Mouse (Mus musculus) kidney, adult 8-10 months (tissue): ENCODE measurements around the gene Tmem80.

Source experiments
- DNase-seq, 2 experiments: peaks; one replicate each; pipeline ENCODE4 v3.0.0; 2022

The Tmem80 gene

DNA sequence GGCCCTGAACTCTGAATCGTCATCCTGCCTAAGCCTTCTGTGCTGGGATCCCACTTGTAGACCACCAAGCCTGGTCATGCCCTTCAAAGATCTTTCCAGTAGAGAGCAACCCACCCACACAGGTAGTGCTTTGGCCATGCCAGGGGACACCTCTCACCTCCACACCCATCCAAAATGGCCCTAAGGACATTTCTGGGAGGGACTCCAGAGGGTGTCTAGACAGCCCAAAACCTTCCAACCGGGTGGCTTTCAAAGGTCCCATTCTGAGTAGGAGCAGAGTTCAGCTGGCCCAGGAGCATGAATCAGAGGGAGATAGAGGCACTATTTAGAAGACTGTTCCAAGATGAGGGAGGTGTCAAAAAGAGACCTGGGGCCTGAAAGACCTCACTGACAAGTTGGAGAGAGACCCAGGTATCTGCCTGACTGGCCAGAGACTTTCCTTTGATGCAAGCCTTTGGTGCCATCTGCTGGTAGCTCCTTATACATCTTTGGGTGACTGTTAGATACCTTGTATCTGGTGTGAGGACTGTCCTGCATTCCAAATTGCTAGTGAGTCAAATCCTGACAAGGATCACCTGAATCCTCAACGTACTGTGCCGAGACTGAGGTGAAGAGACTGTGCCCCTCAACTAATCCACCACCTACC lies 35.7 kb downstream of the Tmem80 start:
- DNase-seq, result peak; percentile 66 to 82

DNA sequence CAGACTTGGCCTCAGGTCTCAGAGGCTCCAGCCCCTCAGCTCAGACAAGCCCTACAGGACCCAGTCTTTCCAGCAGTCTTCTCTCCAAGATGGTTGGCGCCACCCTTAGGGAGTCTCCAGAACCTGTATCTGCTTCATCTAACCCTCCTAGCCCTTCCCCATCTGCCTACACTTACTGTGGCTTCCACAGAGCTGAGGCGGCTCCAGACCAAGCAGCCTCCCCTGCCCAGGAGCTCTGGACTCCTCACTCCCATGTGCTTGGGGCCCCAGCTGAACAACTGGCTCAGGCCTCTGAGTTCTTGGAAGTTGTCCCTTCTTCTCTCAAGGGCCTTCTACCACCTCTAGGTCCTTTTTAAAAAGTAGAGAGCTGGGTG lies 36.2 kb downstream of the Tmem80 start:
- DNase-seq, result no peak

DNA sequence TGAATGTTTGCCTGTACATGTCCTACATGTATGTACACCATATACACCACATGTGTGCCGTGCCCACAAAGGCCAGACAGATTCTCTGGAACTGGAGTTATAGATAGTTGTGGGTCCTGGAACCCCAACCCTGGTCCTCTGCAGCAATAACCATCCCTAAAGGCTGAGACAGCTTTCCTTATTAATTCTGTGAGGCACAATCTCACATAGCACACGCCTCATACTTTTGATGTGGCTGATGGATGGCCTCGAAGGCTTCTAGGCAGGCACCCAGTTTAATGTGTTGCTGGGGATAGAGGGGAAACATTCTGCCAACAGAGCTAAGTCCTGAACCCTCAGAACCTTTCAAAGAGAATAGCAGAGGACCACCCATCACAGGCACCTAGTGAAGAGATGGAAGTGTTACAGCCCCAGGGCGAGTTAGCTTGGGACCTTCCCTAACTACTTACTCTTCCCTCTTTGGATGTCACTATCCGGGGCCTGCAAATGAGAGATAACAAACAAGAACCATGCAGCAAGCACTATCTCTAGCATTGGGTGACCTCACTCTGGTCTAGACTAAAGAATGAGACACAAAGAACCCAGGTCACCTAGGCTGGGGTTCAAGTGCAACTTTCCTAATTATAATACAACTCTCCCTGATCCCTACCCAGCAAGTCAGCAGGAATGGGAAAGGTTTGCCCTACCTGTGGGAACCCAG lies 37.0 kb downstream of the Tmem80 start:
- DNase-seq, result no peak

DNA sequence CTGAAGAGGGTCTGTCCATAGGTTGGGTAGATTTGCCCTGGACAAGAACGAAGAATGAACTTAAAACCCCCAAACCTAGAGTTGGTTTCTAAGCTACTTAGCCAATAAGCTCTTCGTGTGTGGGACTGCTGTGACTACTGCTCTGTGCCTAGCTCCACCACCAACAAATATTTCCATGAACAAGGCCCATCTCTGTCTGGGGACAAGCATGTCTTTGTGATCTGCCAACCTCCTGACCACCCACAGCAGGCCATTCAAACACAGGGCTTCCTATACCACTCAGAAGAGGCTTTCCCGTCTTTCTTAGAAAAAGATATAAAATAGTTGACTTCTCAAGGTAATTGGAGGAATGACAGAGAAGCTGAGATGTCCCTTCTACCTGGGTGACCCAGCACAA lies 37.5 kb downstream of the Tmem80 start:
- no peak for DNase-seq

DNA sequence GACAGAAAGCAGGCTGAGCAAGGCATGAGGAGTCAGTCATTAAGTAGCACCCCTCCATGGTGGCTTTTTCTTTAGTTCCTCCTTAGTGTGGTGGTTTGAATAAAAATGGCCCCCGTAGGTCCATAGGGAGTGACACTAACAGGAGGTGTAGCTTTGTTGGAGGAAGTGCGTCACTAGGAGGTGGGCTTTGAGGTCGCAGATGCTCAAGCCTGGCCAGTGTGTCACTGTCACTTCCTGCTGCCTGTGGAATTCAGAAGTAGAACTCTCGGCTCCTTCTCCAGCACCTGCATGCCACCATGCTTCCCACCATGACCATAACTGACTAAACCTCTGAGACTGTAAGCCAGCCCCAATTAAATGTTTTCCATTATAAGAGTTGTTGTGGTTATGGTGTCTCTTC lies 39.8 kb downstream of the Tmem80 start:
- no peak for DNase-seq

DNA sequence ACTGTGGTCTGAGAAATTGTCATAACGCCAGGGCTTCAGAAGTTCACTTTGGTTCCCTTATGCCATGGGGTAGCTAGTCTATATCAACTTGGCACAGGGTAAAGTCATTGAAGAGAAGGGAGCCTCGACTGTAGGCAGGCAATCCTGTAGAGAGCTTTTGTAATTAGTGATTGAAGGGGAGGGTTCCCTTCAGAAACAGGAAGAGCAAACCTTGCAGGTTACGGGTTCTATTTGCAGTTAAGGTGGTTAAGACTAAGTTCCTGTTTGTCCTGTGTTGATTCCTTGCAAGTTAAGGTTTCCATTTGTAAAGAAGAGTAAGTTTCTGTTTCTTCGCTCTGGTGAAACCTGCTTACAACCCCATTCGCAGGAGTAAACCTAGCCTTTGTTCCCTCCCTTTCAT lies 42.4 kb downstream of the Tmem80 start:
- DNase-seq, result no peak

DNA sequence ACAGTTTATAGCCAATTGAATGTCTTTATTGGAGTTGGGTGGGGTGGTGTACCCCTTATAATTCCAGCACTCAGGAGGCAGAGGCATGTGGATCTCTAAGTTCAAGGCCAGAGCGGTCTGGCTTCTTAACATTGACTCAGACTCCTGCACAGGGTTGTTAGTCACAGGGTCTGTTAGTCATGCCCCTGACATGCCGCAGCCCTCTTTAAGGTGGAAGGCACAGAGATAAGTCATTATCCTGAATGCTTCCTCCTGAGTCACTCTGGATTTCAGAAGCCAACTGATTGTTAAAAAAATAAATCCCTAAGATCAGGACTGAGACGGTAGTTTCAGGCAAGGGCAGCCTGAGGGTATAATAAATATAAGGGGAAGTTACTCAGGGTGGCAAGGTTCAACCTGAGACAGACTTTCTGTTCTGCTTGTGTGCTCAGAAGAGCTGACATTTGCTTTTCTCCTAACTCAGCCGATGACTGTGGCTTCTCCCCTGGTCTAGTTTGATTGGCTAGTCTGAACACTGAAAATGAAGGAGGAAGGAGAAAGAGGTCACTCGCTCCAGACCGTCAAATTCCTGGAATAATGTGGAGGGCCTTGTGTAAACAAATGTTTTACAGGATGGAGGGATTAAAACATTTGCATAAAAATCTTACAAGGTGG lies 44.5 kb downstream of the Tmem80 start:
- no peak for DNase-seq

DNA sequence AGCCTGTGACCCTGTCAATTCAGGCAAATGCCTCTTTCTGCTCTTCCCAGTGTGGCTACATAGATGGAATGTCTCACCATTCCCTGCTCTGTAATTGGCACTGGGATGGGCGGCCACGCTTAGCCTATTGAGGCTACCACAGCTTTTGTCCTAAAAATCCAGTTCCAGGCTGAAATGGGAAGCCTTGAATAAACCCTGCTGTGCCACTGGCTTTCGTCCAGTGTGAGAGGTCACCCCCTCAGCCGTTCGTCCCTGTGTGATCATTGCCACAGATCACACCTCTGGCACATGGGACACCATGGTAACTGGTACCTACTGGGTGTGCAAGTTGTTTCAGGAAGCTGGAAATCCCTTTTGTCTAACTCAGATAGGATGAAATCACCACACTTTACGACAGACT lies 46.1 kb downstream of the Tmem80 start:
- no peak for DNase-seq

DNA sequence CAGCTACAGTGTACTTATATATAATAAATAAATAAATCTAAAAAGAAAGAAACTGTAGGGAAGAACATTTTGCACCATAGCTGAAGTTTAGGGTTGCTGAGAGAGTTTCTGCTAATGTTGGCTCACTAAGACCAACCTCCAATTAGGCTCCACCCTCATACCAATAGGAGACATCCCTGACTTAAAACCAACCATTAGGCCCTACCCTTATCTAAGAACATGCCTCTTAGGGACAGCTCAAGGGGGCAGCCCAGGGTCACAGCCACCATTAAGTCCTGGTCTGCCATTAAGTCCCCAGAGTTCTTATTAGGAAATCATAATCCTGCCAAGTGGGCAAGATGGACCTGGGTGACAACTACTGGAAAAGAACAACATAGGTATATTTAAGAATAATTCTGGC lies 46.9 kb downstream of the Tmem80 start:
- DNase-seq, result no peak

DNA sequence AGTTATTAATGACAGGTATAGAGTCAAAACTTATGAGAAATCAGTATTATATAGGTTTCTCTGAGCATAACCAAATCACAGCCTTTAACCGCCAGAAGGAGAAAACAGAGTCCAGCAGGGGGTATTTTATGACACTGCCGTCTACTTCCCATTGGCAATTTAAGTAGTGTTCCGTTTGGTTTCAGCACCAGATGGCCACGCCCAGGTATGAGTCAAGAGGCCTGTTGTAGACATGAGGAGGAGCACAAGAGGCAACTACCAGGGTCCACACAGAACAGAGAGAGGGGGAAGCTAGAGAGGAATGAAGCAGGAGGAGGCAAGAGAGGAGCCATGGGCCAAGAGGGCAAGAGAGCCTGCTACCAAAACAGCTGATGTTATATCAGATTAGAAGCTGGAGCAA lies 52.0 kb downstream of the Tmem80 start:
- DNase-seq, result no peak

DNA sequence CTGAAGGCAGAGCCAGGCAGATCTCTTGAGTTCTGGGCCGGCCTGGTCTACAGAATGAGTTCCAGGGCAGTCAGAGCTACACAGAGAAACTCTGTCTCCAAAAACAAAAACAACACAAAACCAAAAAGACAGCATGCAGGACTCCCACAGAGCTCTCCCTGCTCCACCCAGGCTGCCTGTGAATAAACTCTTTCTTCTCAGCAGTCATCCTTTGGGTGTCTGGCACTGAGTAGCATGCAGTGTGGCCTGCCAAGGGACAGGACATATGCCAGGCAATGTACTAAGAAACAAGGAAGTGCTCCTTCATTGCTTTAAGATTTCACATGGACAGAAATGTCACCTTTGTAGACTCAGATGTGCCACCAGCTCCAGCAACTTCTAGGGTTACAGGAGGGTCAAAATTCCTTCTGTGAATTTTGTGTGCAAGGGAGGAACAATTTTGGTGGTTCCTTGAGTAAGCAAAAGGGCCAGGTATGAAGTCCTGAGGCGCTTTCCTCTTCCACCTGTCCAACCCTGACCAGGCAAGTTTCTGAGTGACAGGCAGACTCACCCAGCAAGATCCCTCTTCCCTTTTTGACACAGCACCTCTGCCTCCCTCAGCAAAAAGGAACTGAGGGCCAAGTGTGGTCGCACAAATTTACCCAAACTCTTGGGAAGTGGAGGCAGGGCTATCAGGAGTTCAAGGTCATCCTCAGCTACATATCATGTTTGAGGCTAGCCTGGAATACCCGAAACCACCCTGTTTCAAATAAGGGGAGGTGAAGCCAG lies 53.7 kb downstream of the Tmem80 start:
- no peak for DNase-seq
